Mouse (Mus musculus) limb, embryonic 10.5 days (tissue): ENCODE data around the gene Hspb6. TPM values are rescaled to one million over a fixed set of nuclear protein-coding genes. Genes with fewer than 3 reads are reported as not detected.

Source experiments
- DNase-seq: peaks from one replicate; pipeline ENCODE4 v3.0.0-alpha.2; 2017; ENCODE audit warnings: low spot score
- H3K27ac ChIP-seq: fragments of 300-500 bp; sonication (generic); 2 replicates; pipeline ENCODE4 v1.5.1; 2016; ENCODE audit warnings: mild to moderate bottlenecking
- H3K27me3 ChIP-seq: fragments of 300-500 bp; sonication (generic); 2 replicates; pipeline ENCODE4 v1.6.1; 2016; ENCODE audit warnings: low read depth, mild to moderate bottlenecking; ENCODE audit not compliant: poor library complexity, severe bottlenecking
- H3K36me3 ChIP-seq: fragments of 300-500 bp; sonication (generic); 2 replicates; pipeline ENCODE4 v1.6.1; 2016; ENCODE audit warnings: mild to moderate bottlenecking, moderate library complexity
- H3K4me1 ChIP-seq: fragments of 300-500 bp; sonication (generic); 2 replicates; pipeline ENCODE4 v1.6.1; 2016
- H3K4me3 ChIP-seq: fragments of 300-500 bp; sonication (generic); 2 replicates; pipeline ENCODE4 v1.5.1; 2016; ENCODE audit warnings: mild to moderate bottlenecking, moderate library complexity
- H3K9me3 ChIP-seq: fragments of 300-500 bp; sonication (generic); replicated peaks from 2 replicates; pipeline ENCODE4 v1.6.1; 2016; ENCODE audit warnings: mild to moderate bottlenecking
- WGBS: fragments of 180-500 bp; shearing (Covaris S2); methylation state at CpG from one replicate; pipeline ENCODE4 v1.1.7; 2016; 5-methylcytosine and 5-hydroxymethylcytosine counted together
- polyA plus RNA-seq: library from polyadenylated mRNA; unstranded; fragments of >200 nt; fragmentation: Nextera tagmentation; extraction: Ambion mirVana; gene quantifications from 2 replicates; pipeline ENCODE4 v1.2.1, GENCODE M21; 2016

Hspb6 gene
- polyA plus RNA-seq, 1 experiment from 2014 or later: 7.0 TPM

DNA sequence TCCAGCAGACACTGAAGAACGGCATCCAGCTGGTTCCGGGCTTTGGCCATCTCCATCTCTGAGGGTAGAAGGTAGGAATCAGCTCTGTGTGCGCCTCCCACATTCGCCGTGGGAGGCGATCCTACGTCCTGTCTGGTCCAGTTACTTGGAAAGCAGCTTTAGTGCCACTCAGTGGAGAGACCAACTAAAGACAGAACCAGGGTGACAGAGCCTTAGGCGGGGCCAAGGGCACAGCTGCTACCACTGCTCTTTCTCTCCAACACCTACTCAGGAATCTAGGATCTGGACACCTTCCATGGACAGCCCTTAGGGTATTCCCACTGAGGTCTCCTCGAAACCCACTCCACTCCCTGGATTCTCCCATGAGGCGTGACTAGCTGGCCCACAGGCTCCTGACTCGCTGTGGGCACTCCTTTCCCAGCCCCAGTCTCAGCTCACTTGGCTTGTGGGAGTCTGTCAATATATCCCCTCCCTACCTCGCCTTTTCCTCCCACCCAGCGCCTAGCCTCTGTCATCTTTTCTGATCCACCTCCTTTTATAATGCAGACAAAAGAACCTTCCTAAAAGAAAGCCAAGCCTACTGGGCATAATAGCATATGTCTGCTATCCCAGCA, 6.0 kb downstream of the Hspb6 start:
- Histone ChIP-seq H3K36me3 (peaks cover 47% of the 10 kb centered on the region), H3K9me3 (no peaks in the 10 kb centered on the region), H3K27ac (no peak overlapping the region), H3K4me1 (peaks cover 42% of the 10 kb centered on the region), H3K4me3 (peak overlapping the region; percentile 68), H3K27me3 (no peaks in the 10 kb centered on the region)
- 95% methylated on average over 13 of the region's 13 CpGs for WGBS
- DNase-seq: no peak

DNA sequence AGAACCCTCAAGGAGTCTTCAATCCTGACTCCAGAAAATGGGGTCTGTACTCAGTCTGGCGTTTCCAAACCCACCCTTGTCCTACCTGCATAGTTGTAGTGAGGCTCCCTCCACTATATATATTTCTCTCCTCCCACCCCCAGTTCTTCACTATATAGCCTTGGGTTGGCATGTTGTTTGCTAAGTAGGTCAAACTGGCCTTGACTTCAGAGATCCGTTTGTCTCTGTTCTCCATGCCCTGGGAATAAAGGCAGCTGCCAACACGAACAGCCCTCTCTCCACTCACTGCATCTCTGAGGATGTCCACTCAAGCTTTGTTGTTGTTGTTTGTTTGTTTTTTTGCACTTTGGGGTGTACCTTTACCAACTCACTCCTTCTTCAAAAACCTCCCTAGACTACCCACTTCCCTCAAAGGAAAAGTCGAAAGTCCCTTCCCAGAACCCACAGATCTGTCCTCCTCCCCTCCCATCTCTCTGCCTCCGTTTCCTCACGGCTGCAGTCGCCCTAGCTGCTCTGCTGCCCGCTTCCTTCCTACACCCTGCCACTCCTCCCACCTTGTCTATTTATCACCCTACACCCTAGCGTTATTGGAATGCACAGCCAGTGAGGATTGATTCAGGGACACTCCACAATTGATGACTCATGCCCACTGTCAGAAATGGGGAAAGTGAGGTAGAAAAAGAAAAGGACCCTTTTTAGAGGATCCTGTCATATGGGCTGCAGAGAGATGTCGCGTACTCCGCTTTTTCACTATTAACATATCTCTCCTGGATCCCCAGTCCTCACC, 6.9 kb downstream of the Hspb6 start:
- H3K27ac ChIP-seq: peak overlapping the region; percentile 78
- peaks cover 36% of the 10 kb centered on the region for H3K4me1 ChIP-seq
- WGBS: 15% methylated on average over 12 of the region's 12 CpGs
- H3K27me3 ChIP-seq: no peaks in the 10 kb centered on the region
- no peaks in the 10 kb centered on the region for H3K9me3 ChIP-seq
- H3K36me3 ChIP-seq: peaks cover 46% of the 10 kb centered on the region
- peak overlapping the region; percentile 68 for H3K4me3 ChIP-seq
- no peak for DNase-seq

DNA sequence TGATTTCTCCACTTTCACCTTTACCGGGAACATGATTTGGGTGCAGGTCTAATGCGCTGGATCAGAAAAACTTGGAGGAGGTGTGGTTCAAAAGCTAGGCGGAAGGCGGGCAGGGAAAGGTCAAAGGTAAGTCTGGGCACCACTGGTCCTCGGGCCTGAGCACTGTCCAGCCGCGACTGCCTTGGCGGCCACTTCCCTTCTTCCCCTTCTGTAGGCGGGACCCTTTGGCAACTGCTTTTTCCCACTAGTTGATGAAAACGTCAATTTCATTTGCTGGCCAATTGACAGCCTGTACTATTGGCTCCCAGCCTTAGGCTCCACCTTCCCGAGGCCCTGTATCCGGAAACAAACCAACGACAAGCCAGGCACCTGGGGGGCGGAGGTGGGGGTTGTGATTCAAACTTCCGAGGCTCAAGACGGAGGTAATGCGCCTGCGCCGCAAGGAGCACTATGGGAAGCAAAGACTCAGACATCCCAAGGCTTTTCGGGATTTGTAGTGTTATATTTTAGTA, 7.5 kb downstream of the Hspb6 start, which contains the start of gene Lin37:
Gene Lin37, minus strand, starts transcription at position 396 of the 512 bp plus-strand sequence.
- peak within 1 kb of the TSS; percentile 68 for H3K4me3 ChIP-seq
- peaks cover 40% of the 10 kb centered on the region for H3K36me3 ChIP-seq
- H3K9me3 ChIP-seq: no peaks in the 10 kb centered on the region
- peak within 1 kb of the TSS; percentile 78 for H3K27ac ChIP-seq
- peak; percentile 91 for DNase-seq
- WGBS: under 1% methylated on average over 20 of the region's 20 CpGs
- no peaks in the 10 kb centered on the region for H3K27me3 ChIP-seq
- peaks cover 42% of the 10 kb centered on the region for H3K4me1 ChIP-seq

DNA sequence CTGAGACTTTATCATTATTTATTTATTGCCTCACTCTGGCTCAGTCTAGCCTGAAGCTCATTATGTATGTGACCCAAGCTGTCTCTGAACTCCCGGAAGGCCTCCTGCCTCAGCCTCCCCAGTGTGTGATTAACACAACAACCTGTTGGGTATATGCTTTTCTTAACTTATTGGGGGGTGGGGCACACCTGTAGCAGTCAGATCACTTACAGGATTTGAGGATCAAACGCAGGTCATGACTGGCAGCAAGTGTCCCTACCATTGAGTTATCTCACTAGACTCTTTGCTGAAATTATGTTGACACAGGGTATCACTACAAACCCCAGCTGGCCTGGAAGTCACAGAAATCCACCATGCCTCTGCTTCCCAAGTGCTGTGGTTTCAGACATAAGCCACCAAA, 8.3 kb downstream of the Hspb6 start:
- Histone ChIP-seq H3K4me1 (peaks cover 42% of the 10 kb centered on the region), H3K27me3 (no peaks in the 10 kb centered on the region), H3K36me3 (peaks cover 38% of the 10 kb centered on the region), H3K4me3 (peak overlapping the region; percentile 68; the same call in 1 of the 2 replicates), H3K9me3 (no peaks in the 10 kb centered on the region), H3K27ac (peak overlapping the region; percentile 78; the same call in 1 of the 2 replicates)
- no peak for DNase-seq
- WGBS: 73% methylated on average over 2 of the region's 2 CpGs

DNA sequence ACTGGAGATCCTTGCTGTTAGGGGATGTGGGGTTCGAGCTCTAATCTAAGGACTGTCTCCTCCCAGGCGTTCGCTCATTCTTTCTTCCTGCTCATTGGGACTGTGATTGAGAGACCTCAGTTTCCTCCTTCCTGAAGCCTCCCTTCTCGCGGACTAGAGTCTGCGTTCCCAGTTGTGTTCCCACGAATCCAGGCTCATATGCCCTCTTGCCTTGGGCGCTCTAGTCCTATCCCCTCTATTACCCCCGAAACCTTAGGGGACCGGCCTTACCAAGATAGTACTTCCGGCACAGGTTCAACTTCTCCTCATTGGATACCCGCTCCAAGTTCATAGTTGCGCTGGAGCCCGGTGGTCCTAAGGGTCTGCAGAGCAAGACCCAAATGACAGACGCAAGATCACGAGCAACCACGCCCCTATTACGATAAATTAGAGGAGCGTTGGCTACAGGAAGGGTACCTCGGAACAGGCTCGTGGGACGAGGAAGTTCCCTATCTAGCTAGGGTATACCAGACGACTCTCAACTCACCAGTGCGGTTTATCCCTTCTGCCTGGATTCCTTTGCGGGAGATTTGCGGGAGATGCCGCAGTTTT, 10.6 kb downstream of the Hspb6 start:
- peak overlapping the region; percentile 77 for H3K4me3 ChIP-seq
- WGBS: 3% methylated on average over 27 of the region's 27 CpGs
- H3K9me3 ChIP-seq: no peaks in the 10 kb centered on the region
- DNase-seq: peak; percentile 63
- no peaks in the 10 kb centered on the region for H3K27me3 ChIP-seq
- H3K27ac ChIP-seq: peak overlapping the region; percentile 93
- peaks cover 33% of the 10 kb centered on the region for H3K4me1 ChIP-seq
- H3K36me3 ChIP-seq: peaks cover 38% of the 10 kb centered on the region

DNA sequence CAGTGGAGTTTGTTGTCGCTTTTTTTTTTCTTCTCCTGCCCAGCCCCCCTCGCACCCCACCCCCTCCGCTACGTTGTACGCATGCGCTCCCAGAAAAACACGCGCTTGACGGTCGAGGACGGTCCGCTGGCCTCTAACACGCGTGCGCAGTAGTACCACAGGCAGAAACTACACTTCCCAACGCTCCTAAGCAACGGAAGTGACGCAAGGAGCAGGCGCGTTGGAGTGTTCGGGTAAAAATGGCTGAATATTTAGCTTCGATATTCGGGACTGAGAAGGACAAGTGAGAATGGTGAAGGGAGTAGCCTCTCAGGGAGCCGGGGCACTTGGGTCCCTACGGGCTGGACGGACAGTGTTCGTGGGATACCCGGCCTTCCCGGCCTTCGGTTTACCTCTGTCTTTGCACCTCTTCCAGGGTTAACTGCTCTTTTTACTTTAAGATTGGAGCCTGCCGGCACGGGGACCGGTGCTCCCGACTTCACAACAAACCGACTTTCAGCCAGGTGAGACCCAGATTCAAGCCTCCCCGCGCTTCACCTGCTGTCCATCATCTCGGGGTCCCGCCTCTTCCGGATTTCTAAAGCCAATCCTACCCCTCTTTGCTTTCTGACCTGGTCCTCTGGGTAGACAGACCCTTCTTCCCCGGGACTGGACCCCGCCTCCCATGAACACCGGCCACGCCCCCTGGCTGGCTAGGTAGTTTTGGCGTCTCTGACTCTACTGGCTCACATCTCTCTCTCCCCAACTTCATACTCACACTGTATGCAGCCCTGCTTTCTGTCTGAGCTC, 11.3 kb downstream of the Hspb6 start, which contains the start of the genes U2af1l4, Gm49396 and Psenen:
Gene U2af1l4, plus strand, starts transcription at position 185 of the 789 bp plus-strand sequence.
Gene Gm49396, plus strand, starts transcription at position 228 of the 789 bp plus-strand sequence.
Gene Psenen, minus strand, starts transcription at position 511 of the 789 bp plus-strand sequence.
- peak; percentile 97 for DNase-seq
- no peaks in the 10 kb centered on the region for H3K27me3 ChIP-seq
- peaks cover 26% of the 10 kb centered on the region for H3K4me1 ChIP-seq
- under 1% methylated on average over 45 of the region's 45 CpGs for WGBS
- peak within 1 kb of the TSS; percentile 77 for H3K4me3 ChIP-seq
- peak within 1 kb of the TSS; percentile 93 for H3K27ac ChIP-seq
- H3K36me3 ChIP-seq: peaks cover 38% of the 10 kb centered on the region
- H3K9me3 ChIP-seq: no peaks in the 10 kb centered on the region

DNA sequence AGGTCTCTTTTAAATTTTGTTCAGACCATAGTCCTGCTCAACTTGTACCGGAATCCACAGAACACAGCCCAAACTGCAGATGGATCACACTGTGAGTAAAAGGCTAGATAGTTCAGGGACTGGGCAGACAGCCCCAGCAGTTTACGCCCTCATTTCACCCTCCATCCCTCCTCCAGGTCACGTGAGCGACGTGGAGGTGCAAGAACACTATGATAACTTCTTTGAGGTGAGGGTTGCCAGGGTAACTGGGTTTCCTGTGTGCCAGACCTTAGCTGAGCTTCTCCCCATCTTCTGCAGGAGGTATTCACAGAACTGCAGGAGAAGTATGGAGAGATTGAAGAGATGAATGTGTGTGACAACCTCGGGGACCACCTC, 11.9 kb downstream of the Hspb6 start:
- no peaks in the 10 kb centered on the region for H3K9me3 ChIP-seq
- H3K27me3 ChIP-seq: no peaks in the 10 kb centered on the region
- H3K4me3 ChIP-seq: peak overlapping the region; percentile 77
- H3K27ac ChIP-seq: 0 out of 2 replicates have a peak overlapping the region, but pooled peaks have one; percentile 93
- no peak for DNase-seq
- H3K4me1 ChIP-seq: peaks cover 20% of the 10 kb centered on the region
- H3K36me3 ChIP-seq: peaks cover 44% of the 10 kb centered on the region
- WGBS: 25% methylated on average over 6 of the region's 6 CpGs

DNA sequence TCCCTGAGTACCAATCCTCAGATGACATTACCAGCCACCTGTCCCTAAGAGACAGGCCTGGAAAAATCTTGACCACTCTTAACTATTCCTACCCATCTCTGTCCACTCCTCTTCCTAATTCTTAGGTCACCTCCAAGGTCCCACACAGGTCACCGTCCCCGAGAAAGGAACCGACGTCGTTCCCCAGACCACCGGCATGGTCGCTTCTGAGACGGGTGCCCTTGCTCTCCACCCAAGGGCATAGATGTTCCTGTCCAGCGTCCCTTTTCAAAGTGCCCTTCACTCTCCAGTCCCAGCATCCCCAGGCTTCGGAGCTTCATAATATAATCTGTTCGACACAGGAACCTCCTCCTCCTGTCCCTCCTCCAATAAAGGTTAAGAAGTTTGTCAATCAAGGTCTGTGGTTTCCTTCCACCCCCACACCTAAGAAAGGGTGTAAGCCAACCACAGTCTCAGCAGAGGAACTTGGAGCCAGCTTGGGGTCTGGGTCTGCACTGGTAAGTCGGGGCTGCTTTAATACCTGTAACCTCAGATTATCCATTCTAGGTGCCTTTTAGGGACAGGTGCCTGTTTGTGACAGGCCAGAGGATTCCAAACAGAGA, 13.1 kb downstream of the Hspb6 start, which contains the start of gene Igflr1:
Gene Igflr1, plus strand, starts transcription at position 458 of the 602 bp plus-strand sequence.
- 95% methylated on average over 12 of the region's 12 CpGs for WGBS
- Histone ChIP-seq H3K36me3 (peaks cover 56% of the 10 kb centered on the region), H3K4me3 (peak within 1 kb of the TSS; percentile 77; the same call in 1 of the 2 replicates), H3K4me1 (peaks cover 18% of the 10 kb centered on the region), H3K9me3 (no peaks in the 10 kb centered on the region), H3K27ac (no peak within 1 kb of the TSS), H3K27me3 (no peaks in the 10 kb centered on the region)
- no peak for DNase-seq

DNA sequence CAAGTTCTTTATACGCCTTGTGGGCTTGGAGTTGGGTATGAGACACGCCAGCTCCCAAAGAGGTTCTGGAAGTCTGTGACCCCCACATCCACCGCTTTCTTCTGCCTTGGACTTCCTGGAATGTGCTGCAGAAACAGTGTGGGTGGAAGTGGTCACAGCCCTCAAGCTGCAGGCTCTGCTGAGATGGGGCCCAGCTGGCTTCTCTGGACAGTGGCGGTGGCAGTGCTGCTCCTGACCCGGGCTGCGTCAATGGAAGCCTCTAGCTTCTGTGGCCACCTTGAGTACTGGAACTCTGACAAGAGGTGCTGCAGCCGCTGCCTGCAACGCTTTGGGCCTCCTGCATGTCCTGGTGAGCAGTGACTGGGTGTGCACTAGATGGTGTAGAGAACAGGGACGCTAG, 14.1 kb downstream of the Hspb6 start:
- Histone ChIP-seq H3K4me3 (no peak overlapping the region), H3K27ac (no peak overlapping the region), H3K4me1 (peaks cover 18% of the 10 kb centered on the region), H3K27me3 (no peaks in the 10 kb centered on the region), H3K36me3 (peaks cover 65% of the 10 kb centered on the region), H3K9me3 (no peaks in the 10 kb centered on the region)
- 89% methylated on average over 9 of the region's 9 CpGs for WGBS
- DNase-seq: no peak

DNA sequence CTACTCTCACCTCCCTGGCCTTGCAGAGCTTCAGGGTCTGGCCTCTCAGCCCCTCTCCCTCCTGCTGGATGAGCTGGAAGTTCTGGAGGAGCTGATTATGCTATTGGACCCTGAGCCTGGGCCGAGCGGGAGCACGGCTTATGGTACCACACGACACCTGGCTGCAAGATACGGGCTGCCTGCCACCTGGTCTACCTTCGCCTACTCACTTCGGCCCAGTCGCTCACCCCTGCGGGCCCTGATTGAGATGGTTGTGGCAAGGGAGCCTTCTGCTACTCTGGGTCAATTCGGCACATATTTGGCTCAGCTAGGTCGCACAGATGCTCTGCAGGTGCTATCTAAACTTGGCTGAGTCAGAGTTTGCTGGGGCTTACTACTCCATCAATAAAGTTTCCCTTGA, 15.6 kb downstream of the Hspb6 start:
- no peaks in the 10 kb centered on the region for H3K9me3 ChIP-seq
- DNase-seq: no peak
- H3K36me3 ChIP-seq: peaks cover 77% of the 10 kb centered on the region
- H3K27me3 ChIP-seq: no peaks in the 10 kb centered on the region
- peaks cover 8% of the 10 kb centered on the region for H3K4me1 ChIP-seq
- 91% methylated on average over 11 of the region's 11 CpGs for WGBS
- H3K4me3 ChIP-seq: no peak overlapping the region
- no peak overlapping the region for H3K27ac ChIP-seq

DNA sequence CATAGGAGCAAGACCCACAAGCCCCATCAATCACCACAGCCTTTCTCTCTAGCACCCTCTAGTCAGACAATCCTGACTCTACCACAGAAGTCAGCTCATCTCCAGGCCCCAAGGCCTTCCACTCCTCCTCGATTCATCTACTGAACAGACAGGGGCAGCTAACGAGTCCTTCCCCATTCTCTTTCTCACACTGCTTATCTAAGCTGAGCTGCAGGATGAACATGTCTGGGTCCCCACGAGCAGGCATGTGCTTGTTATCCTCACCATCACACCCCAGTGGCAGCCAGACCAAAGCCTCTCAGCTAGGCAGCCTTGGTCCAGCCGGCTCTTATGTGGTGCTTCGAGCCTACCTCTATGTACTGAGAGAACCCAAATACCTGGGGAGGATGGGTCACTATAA, 20.4 kb downstream of the Hspb6 start:
- H3K27me3 ChIP-seq: no peaks in the 10 kb centered on the region
- H3K9me3 ChIP-seq: no peaks in the 10 kb centered on the region
- no peak overlapping the region for H3K4me3 ChIP-seq
- no peak overlapping the region for H3K27ac ChIP-seq
- DNase-seq: no peak
- no peaks in the 10 kb centered on the region for H3K4me1 ChIP-seq
- WGBS: 92% methylated on average over 5 of the region's 5 CpGs
- peaks cover 98% of the 10 kb centered on the region for H3K36me3 ChIP-seq

DNA sequence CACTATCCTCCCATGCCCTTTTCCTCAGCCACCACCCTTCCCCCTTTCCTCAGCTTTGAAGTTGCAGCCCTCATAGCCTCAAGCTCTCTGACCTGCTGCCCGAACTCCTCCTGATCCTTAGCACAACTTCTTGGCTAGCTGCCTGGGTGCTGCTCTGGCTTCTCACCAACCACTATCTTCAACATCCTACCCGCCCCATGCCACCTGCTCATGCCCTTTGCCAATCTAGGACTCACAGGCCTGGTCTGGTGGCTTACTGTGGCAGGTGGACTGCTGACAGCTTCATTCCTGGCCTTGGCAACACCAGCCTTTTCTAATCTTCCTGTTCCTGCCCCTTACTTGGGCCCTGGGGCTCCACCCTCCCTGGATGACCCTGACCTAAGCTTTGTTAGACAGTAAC, 21.0 kb downstream of the Hspb6 start:
- Histone ChIP-seq H3K4me1 (no peaks in the 10 kb centered on the region), H3K27me3 (no peaks in the 10 kb centered on the region), H3K4me3 (no peak overlapping the region), H3K36me3 (peaks cover 100% of the 10 kb centered on the region), H3K27ac (no peak overlapping the region), H3K9me3 (no peaks in the 10 kb centered on the region)
- no peak for DNase-seq
- WGBS: 85% methylated on average over 2 of the region's 2 CpGs
